9 mouse cellular contexts compared by ENCODE assay signal in the genomic region with DNA sequence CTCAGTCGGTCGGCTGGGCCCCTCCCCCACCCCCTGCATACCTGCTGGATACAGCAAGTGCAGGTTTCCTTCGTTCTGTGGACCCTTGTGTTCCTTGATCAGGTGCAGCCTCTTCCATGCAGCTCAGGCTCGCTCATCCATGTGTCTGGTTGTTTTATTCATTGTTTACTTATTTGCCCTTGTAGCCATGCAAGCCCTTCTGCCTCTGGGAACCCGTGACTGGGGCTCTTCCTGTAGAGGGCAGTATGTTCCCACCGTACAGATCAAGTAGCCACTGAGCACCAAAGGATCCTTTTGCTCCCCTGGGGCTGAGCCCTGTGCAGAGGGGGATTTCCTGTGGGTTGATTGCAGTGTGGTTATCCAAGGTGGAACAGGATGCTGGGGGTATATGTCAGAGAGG. TPM values are rescaled to one million over a fixed set of nuclear protein-coding genes. Genes with fewer than 3 reads are reported as not detected.
DNase-seq lines count a peak whose midpoint lies in the region; ATAC-seq and TF ChIP-seq lines count a peak whose summit lies in the region.
"Had no signal": no experiment of that assay in that cellular context is flagged by ENCODE, and none has a peak within 500 bp of the region (broad histone marks: within the 10 kb centered on the region; RNA-seq: fewer than 3 reads in every experiment).

No protein-coding gene starts in this region.

- no peak overlapping the region for H3K27ac ChIP-seq in gastrocnemius, adult 2 months
- H3K27ac ChIP-seq in CH12.LX (ENCODE audit: insufficient read depth, low read depth) = no peak overlapping the region
- H3K27ac ChIP-seq in midbrain, embryonic 15.5 days = peak overlapping the region; percentile 16; the same call in 1 of the 2 replicates
- H3K27ac ChIP-seq: liver, embryonic 15.5 days had no signal

- peak overlapping the region; percentile 84 for H3K4me2 ChIP-seq in CH12.LX (ENCODE audit: insufficient read depth, low read depth, poor library complexity, severe bottlenecking)
- H3K4me2 ChIP-seq in midbrain, embryonic 15.5 days = peak overlapping the region; percentile 6; the same call in 1 of the 2 replicates
- H3K4me2 ChIP-seq: liver, embryonic 15.5 days had no signal

- dilution Hi-C loops in CH12.LX (cut with MboI; ENCODE audit: extremely low pct_ligation_motif_present, extremely low pct_unique_long_range_greater_than_20kb, low sequenced_read_pairs) = no loop called here

- in situ Hi-C loops in CH12.LX (cut with MboI; ENCODE audit: low pct_ligation_motif_present, low pct_unique_long_range_greater_than_20kb, low sequenced_read_pairs) = loop anchor here (10.0 kb wide), 1 partner anchor 159 kb away; no protein-coding TSS in a partner anchor

- TF ChIP-seq CTCF in gastrocnemius, adult 2 months (IDR thresholded peaks at IDR 0.05) = peak; percentile 58
- peak; percentile 48 to 94; a peak in 3 of 4 replicates for TF ChIP-seq CTCF in CH12.LX (conservative IDR thresholded peaks at IDR 0.05 in 1 of 2, IDR thresholded peaks at IDR 0.05 in 1 of 2; ENCODE audit: low read depth in 2 of 2, low read length in 2 of 2)

- TF ChIP-seq POLR2A in CH12.LX (IDR thresholded peaks at IDR 0.05; ENCODE audit: low read depth, low read length) = no peak

- H3K9ac ChIP-seq in CH12.LX (ENCODE audit: insufficient read depth, low read depth) = 0 out of 2 replicates have a peak overlapping the region, but pooled peaks have one; percentile 41
- H3K9ac ChIP-seq in midbrain, embryonic 15.5 days = no peak overlapping the region
- H3K9ac ChIP-seq: liver, embryonic 15.5 days had no signal

- DNase-seq in gastrocnemius, adult 2 months = peak; percentile 35
- no peak for DNase-seq in gastrocnemius, adult 18-20 months (ENCODE audit: low spot score)
- DNase-seq in CH12.LX (ENCODE audit: extremely low read depth) = peak; percentile 92
- peak; percentile 69 to 72 for DNase-seq in cerebellum, postnatal 14 days
- DNase-seq in heart, postnatal 36 days = peak; percentile 16
- DNase-seq in kidney, postnatal 4 days = peak; percentile 55 to 65

- H3K36me3 ChIP-seq in CH12.LX (replicated peaks in 1 of 2; ENCODE audit: control insufficient read depth in 1 of 2, insufficient read depth in 1 of 2, low read length in 1 of 2) = no peaks in the 10 kb centered on the region
- no peaks in the 10 kb centered on the region for H3K36me3 ChIP-seq in midbrain, embryonic 15.5 days (replicated peaks)
- H3K36me3 ChIP-seq: liver, embryonic 15.5 days had no signal

- TF ChIP-seq EP300 in CH12.LX (IDR thresholded peaks at IDR 0.05; ENCODE audit: low read length) = no peak; the same call in 1 of the 2 replicates

- intact Hi-C loops in gastrocnemius, adult 2 months (cut with DNase I) = loop anchor here (10.0 kb wide), 1 partner anchor 159 kb away; no protein-coding TSS in a partner anchor
- intact Hi-C loops in heart, postnatal 36 days (cut with DNase I) = loop anchor here (1.0 kb wide), 2 partner anchors 89 to 158 kb away; no protein-coding TSS in a partner anchor

- H3K4me3 ChIP-seq in gastrocnemius, adult 2 months = no peak overlapping the region
- H3K4me3 ChIP-seq in CH12.LX (replicated peaks in 1 of 3; ENCODE audit: low read depth in 2 of 3, low read length in 2 of 3, poor library complexity in 1 of 3) = peak overlapping the region; percentile 17 to 44 (median 28)
- H3K4me3 ChIP-seq in midbrain, embryonic 15.5 days = no peak overlapping the region
- H3K4me3 ChIP-seq: liver, embryonic 15.5 days had no signal

- TF ChIP-seq RAD21 in CH12.LX (IDR thresholded peaks at IDR 0.05; ENCODE audit: low read depth, low read length) = peak; percentile 93

- H3K27me3 ChIP-seq in CH12.LX (replicated peaks) = no peaks in the 10 kb centered on the region
- H3K27me3 ChIP-seq in midbrain, embryonic 15.5 days (replicated peaks) = no peaks in the 10 kb centered on the region; the same call in 1 of the 2 replicates

- no peaks in the 10 kb centered on the region for H3K9me3 ChIP-seq in CH12.LX (replicated peaks; ENCODE audit: low read length)
- no peaks in the 10 kb centered on the region for H3K9me3 ChIP-seq in midbrain, embryonic 15.5 days
- H3K9me3 ChIP-seq: liver, embryonic 15.5 days had no signal

- 0 out of 2 replicates have a peak, but pooled peaks have one; percentile 5 for ATAC-seq in midbrain, embryonic 15.5 days (replicated peaks)
- ATAC-seq in erythroblast, adult 5-6 weeks (replicated peaks; ENCODE audit: low FRiP score, poor library complexity, severe bottlenecking) = no peak

- 4% methylated on average over 6 of the region's 6 CpGs for WGBS in midbrain, embryonic 15.5 days

- H3K4me1 ChIP-seq in CH12.LX (ENCODE audit: control insufficient read depth in 1 of 2, insufficient read depth in 2 of 2) = peaks cover 20 to 54% of the 10 kb centered on the region in 2 experiments
- peaks cover 40% of the 10 kb centered on the region for H3K4me1 ChIP-seq in midbrain, embryonic 15.5 days
- H3K4me1 ChIP-seq: liver, embryonic 15.5 days had no signal

- no peaks in the 10 kb centered on the region for H3K79me2 ChIP-seq in CH12.LX (replicated peaks; ENCODE audit: control insufficient read depth, extremely low read depth, insufficient read depth, poor library complexity, severe bottlenecking)

TF ChIP-seq in CH12.LX, 34 proteins besides CTCF, POLR2A, EP300 and RAD21 (continues in another document):
- TF ChIP-seq NELFE (IDR thresholded peaks at IDR 0.05; ENCODE audit: low read depth, low read length) (no peak; the same call in 1 of the 2 replicates), KAT2A (IDR thresholded peaks at IDR 0.05; ENCODE audit: insufficient replicate concordance, low read length) (peak; percentile 70; the same call in 1 of the 2 replicates), SMC3 (IDR thresholded peaks at IDR 0.05; ENCODE audit: low read depth, low read length) (peak; percentile 83), ZMIZ1 (IDR thresholded peaks at IDR 0.05; ENCODE audit: low read depth, low read length) (no peak), MAFK (IDR thresholded peaks at IDR 0.05; ENCODE audit: insufficient replicate concordance, low read length) (no peak), POLR2AphosphoS2 (IDR thresholded peaks at IDR 0.05; ENCODE audit: low read depth, low read length) (no peak), UBTF (IDR thresholded peaks at IDR 0.05; ENCODE audit: low read depth, low read length) (no peak), TCF12 (IDR thresholded peaks at IDR 0.05; ENCODE audit: low read depth, low read length) (0 out of 2 replicates have a peak, but pooled peaks have one; percentile 45), ZNF384 (IDR thresholded peaks at IDR 0.05; ENCODE audit: low read depth, low read length) (no peak; the same call in none of the 2 replicates), E2F4 (IDR thresholded peaks at IDR 0.05; ENCODE audit: insufficient replicate concordance, low read depth, low read length) (no peak), PAX5 (IDR thresholded peaks at IDR 0.05; ENCODE audit: low read length) (no peak), JUND (conservative IDR thresholded peaks at IDR 0.05; ENCODE audit: low read depth, low read length) (no peak; the same call in 1 of the 2 replicates), RCOR1 (conservative IDR thresholded peaks at IDR 0.05; ENCODE audit: low read depth, low read length) (no peak), HCFC1 (IDR thresholded peaks at IDR 0.05; ENCODE audit: low read depth, low read length) (peak; percentile 45), BHLHE40 (IDR thresholded peaks at IDR 0.05; ENCODE audit: low read depth, low read length) (peak; percentile 74), ZC3H11A (IDR thresholded peaks at IDR 0.05; ENCODE audit: low read depth, low read length) (peak; percentile 46), ETS1 (conservative IDR thresholded peaks at IDR 0.05; ENCODE audit: low read depth, low read length) (peak; percentile 45; the same call in 1 of the 2 replicates), MYC (IDR thresholded peaks at IDR 0.05; ENCODE audit: low read depth, low read length) (no peak), MEF2A (IDR thresholded peaks at IDR 0.05; ENCODE audit: borderline replicate concordance, low read depth, low read length) (0 out of 2 replicates have a peak, but pooled peaks have one; percentile 43), USF2 (conservative IDR thresholded peaks at IDR 0.05; ENCODE audit: low read depth, low read length) (no peak), TBP (conservative IDR thresholded peaks at IDR 0.05; ENCODE audit: low read depth, low read length) (no peak), MAZ (IDR thresholded peaks at IDR 0.05; ENCODE audit: low read depth, low read length) (no peak; the same call in 1 of the 2 replicates), GABPA (IDR thresholded peaks at IDR 0.05; ENCODE audit: insufficient replicate concordance, low read depth, low read length) (no peak), USF1 (IDR thresholded peaks at IDR 0.05; ENCODE audit: low read depth, low read length) (peak; percentile 21; the same call in 1 of the 2 replicates), CHD1 (IDR thresholded peaks at IDR 0.05; ENCODE audit: low read depth, low read length) (no peak), ELF1 (IDR thresholded peaks at IDR 0.05; ENCODE audit: low read depth, low read length) (peak; percentile 34; the same call in 1 of the 2 replicates), SIN3A (IDR thresholded peaks at IDR 0.05; ENCODE audit: low read length) (no peak), ZKSCAN1 (IDR thresholded peaks at IDR 0.05; ENCODE audit: borderline replicate concordance, low read depth, low read length) (no peak)

RNA-seq across cellular contexts. Expression of a gene that starts 11.2 kb away (rescaled TPM):
- total RNA-seq in gastrocnemius, adult 2 months (2021) = not detected
- total RNA-seq in gastrocnemius, adult 18-20 months (2021) = not detected
- total RNA-seq in CH12.LX (2012; rRNA removed) = 2.7 and 4.0 TPM in 2 replicates
- 2.0 and 2.3 TPM in 2 replicates for total RNA-seq in CH12.LX (2014; rRNA removed)
- polyA plus RNA-seq in CH12.LX (2012; ENCODE audit: insufficient read length, low read depth) = 4.6 and 5.0 TPM in 2 replicates
- total RNA-seq in heart, postnatal 36 days (2021) = not detected
- polyA plus RNA-seq in midbrain, embryonic 15.5 days (2015; fragmentation: Nextera tagmentation; extraction: Ambion mirVana) = 20.2 and 22.4 TPM in 2 replicates
- not detected in 2 replicates for total RNA-seq in erythroblast, adult 5-6 weeks (2015; ENCODE audit: low replicate concordance)
- not detected in 2 replicates for total RNA-seq in erythroblast, adult 5-6 weeks (2017; ENCODE audit: low replicate concordance)
- polyA plus RNA-seq: liver, embryonic 15.5 days had no signal

RNA-seq across cellular contexts. Expression of a gene that starts 37.9 kb away (rescaled TPM):
- not detected for total RNA-seq in gastrocnemius, adult 2 months (2021)
- total RNA-seq in gastrocnemius, adult 18-20 months (2021) = not detected
- not detected in 2 replicates for total RNA-seq in CH12.LX (2012; rRNA removed)
- not detected in 2 replicates for total RNA-seq in CH12.LX (2014; rRNA removed)
- not detected in 2 replicates for polyA plus RNA-seq in CH12.LX (2012; ENCODE audit: insufficient read length, low read depth)
- total RNA-seq in heart, postnatal 36 days (2021) = not detected
- polyA plus RNA-seq in midbrain, embryonic 15.5 days (2015; fragmentation: Nextera tagmentation; extraction: Ambion mirVana) = not detected in 2 replicates
- not detected in 2 replicates for total RNA-seq in erythroblast, adult 5-6 weeks (2015; ENCODE audit: low replicate concordance)
- not detected in 2 replicates for total RNA-seq in erythroblast, adult 5-6 weeks (2017; ENCODE audit: low replicate concordance)
- polyA plus RNA-seq: liver, embryonic 15.5 days had no signal

Comparison
In these comparisons a context has a peak if more than half of its experiments do, and no peak if none do; other contexts are left out.
1. H3K4me3 ChIP-seq: peak in CH12.LX (3 of 3); none in gastrocnemius, adult 2 months (single experiment) and midbrain, embryonic 15.5 days (single experiment).